Mouse (Mus musculus): ENCODE results near the gene Gpld1. TPM values are rescaled to one million over a fixed set of nuclear protein-coding genes. Genes with fewer than 3 reads are reported as not detected.

Gpld1 gene
- total RNA-seq, 2 experiments from 2014 or later = 2.9 to 3.0 TPM

DNA sequence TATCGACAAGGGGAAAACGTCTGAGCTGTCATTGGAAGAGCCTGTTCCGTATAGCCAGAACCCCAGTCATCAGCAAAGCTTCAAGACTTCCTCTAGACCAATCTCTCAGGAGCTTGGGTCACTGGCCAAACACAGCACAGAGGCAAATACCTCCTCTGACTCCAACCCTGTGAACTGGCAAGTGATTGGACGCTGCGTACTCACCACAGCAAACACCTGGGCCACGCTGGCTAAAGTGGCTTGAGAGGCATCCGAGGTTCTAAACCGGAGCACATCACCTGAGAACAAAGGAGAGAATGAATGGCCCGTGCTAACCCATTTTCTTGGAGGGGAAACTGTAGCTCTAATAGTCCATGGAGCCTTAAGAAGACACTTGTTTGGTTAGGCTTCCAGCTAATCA lies 75.4 kb downstream of the Gpld1 start:
- DNase-seq = no peak
- intact Hi-C loops (cut with DNase I) = no loop called here

DNA sequence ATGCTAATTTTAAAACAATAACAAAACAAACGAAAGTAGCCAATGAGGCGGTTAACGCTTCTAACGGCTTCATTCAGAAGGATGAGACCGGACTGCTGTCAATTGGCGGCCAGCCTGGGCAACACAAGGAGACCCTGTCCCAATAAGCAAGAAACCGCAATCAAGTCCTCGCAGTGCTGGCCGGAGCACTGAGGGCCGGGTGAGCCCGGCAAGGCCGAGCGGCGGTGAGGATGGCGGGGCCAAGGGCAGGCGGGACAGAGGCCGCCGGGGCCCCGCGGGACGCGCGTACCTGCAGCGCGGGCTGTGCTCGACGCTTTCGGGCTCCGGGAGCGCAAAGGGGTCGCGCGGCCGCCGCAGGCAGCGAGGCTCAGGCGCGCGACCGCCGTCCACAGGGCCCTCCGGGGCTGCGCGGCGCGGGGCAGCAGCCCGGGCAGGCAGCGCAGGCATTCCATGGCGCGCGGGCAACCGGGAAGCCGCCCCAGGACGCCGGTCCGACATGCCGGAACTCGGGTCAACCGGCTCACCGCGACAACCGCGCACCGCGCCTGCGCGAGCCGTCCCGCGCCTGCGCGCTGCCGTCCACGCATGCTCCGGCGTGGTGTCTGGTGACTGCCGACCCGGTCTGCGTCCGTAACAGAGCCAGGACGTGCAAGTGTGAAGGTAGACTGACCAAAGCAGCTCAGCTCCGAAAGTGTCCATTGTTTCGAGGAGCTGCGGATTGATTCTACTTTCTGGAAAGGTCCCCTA lies 77.0 kb downstream of the Gpld1 start, which contains the start of gene Mrs2:
Mrs2 (minus strand) TSS at position 587 of the 747 bp plus-strand sequence.
- intact Hi-C loops (cut with DNase I) = no loop called here
- peak; percentile 88 for DNase-seq

DNA sequence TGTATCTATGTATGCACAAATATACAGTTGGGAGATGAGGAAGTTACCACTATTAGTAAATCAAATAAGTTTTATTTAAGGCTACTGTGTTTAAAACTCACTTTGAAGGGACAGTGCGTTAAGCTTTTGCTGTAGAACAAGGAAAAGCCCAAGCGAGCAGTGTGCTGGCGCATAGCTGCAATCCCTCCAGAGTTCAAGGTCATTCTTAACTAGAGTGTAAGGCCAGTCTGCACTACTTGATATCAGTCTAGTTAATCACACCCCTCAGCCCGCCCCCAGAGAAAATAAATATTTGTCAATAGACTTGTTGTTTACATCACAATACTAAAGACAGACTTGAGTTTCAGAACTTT lies 77.6 kb downstream of the Gpld1 start:
- intact Hi-C loops (cut with DNase I) = no loop called here

DNA sequence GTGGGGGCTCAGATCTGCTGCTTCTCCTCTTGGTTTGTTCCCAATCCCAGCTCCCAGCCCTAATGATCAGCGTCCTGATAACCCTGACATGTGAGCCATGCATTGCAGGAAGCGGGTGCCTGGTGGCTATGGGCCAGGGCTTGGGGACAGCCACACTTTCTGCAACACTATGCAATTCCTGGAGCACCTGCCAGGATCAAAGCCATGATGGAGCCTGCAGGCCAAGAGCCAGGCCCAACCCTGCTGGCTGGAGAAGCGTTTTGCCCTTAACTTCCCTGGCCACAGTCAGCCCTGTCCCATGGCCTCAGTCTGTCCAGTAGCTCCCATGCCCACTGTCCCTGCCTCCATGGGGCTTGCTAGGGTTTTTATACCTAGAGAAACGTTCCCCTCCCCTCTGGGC lies 79.4 kb downstream of the Gpld1 start:
- intact Hi-C loops (cut with DNase I) = no loop called here
- no peak for DNase-seq

More for the DNA sequence above, 77.6 kb downstream of the Gpld1 start:
- DNase-seq = no peak

DNA sequence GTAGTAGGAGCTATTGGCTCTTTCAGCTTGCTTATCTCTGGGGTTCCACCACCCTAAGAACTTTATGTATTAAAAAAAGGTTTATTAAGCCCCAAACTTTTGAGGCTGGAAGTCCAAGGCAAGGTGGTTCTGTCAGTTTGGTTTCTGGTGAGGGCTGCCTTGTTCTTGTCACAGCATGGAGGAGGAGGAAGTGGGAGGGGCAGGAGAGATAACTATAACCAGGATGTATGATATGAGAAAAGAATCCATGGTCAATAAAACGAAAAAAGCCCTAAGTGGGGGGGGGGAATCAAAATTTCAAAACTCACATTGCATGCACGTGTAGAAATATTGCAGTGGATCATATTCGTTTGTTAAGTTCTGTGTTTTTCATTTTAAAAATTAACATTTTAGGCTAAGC lies 80.2 kb downstream of the Gpld1 start:
- intact Hi-C loops (cut with DNase I) = no loop called here
- DNase-seq = no peak

DNA sequence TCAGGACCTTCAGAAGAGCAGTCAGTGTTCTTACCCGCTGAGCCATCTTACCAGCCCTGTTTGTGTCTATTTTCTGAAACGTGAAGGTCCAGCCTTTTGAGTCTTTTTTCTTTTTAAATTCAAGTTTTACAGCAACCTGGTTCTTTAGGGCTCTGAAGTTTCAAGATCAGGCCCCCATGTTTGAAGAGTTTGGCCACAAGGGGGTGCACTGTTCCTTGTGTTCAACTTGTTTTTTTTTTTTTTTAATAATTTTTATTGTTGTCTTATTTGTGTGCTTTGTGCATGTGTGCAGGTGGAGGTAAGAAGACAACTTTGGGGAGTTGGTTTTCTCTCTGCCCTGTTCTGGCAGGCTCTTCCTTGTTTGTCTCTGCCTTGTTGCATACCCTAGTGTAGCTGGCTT lies 81.7 kb downstream of the Gpld1 start:
- intact Hi-C loops (cut with DNase I) = loop anchor here (2.0 kb wide), 1 partner anchor 92 kb away; no protein-coding TSS in a partner anchor
- DNase-seq = peak; percentile 46

- intact Hi-C loops (cut with DNase I) = no loop called here
- DNase-seq = no peak
Measured at GRCm38 (mm10) chr13:25026409-25027113, 83.6 kb downstream of the Gpld1 start.

- DNase-seq = no peak
- intact Hi-C loops (cut with DNase I) = no loop called here
Measured at GRCm38 (mm10) chr13:25027114-25027425, 84.1 kb downstream of the Gpld1 start.

GRCm38 (mm10) chr13:25039488-25039887 lies 96.5 kb downstream of the Gpld1 start:
- intact Hi-C loops (cut with DNase I) = no loop called here
- DNase-seq = no peak

Other genes with a start within 250 kb of the Gpld1 start
- not detected for gene Armh2, start 201.9 kb upstream of the Gpld1 start, total RNA-seq (2021)
- gene Gmnn, start 181.2 kb upstream of the Gpld1 start, total RNA-seq (2021) = 1 to 10 TPM; 4.0 to 5.5 TPM
- gene BC005537, start 141.5 kb upstream of the Gpld1 start, total RNA-seq (2021) = 100 to 1,000 TPM; 219 to 228 TPM
- 10 to 100 TPM; 37.2 to 38.3 TPM for gene Acot13, start 111.6 kb upstream of the Gpld1 start, total RNA-seq (2021)
- 10 to 100 TPM; 22.4 to 22.6 TPM for gene Tdp2, start 111.5 kb upstream of the Gpld1 start, total RNA-seq (2021)
- gene D130043K22Rik, start 98.0 kb upstream of the Gpld1 start, total RNA-seq (2021) = 10 to 100 TPM; 19.1 to 22.2 TPM
- gene Aldh5a1, start 5.5 kb upstream of the Gpld1 start, total RNA-seq (2021) = 10 to 100 TPM; 40.3 to 44.6 TPM
- gene Mrs2, start 77.2 kb downstream of the Gpld1 start, total RNA-seq (2021) = 10 to 100 TPM; 40.0 to 42.2 TPM
- gene Dcdc2a, start 112.9 kb downstream of the Gpld1 start, total RNA-seq (2021) = 1 to 10 TPM; 3.8 TPM

All from left cerebral cortex, postnatal 4 days (tissue).